Mouse (Mus musculus) adrenal gland, postnatal 4 days (tissue): ENCODE results near the gene Dpf2. TPM values are rescaled to one million over a fixed set of nuclear protein-coding genes. Genes with fewer than 3 reads are reported as not detected.

ENCODE experiments used
- total RNA-seq, 2 experiments: library from RNA; stranded (reverse); gene quantifications; 2 replicates each; pipeline ENCODE4 v1.2.3; 2021

The Dpf2 gene
- total RNA-seq, 2 experiments from 2014 or later: 158 to 169 TPM

Other genes with a start within 250 kb of the Dpf2 start
- 10 to 100 TPM; 85.0 to 90.1 TPM for gene Sipa1, start 249.3 kb downstream of the Dpf2 start, total RNA-seq
- 10 to 100 TPM; 56.9 to 57.4 TPM for gene Map3k11, start 224.3 kb downstream of the Dpf2 start, total RNA-seq
- 100 to 1,000 TPM; 117 to 123 TPM for gene Pcnx3, start 224.1 kb downstream of the Dpf2 start, total RNA-seq
- gene Kcnk7, start 208.6 kb downstream of the Dpf2 start, total RNA-seq: not detected
- gene Ehbp1l1, start 186.7 kb downstream of the Dpf2 start, total RNA-seq: 10 to 100 TPM; 34.9 to 35.6 TPM
- 10 to 100 TPM; 63.5 to 67.5 TPM for gene Fam89b, start 183.4 kb downstream of the Dpf2 start, total RNA-seq
- gene Ltbp3, start 172.1 kb downstream of the Dpf2 start, total RNA-seq: 100 to 1,000 TPM; 277 to 287 TPM
- 100 to 1,000 TPM; 105 to 110 TPM for gene Scyl1, start 141.6 kb downstream of the Dpf2 start, total RNA-seq
- gene Frmd8, start 37.7 kb downstream of the Dpf2 start, total RNA-seq: 10 to 100 TPM; 42.4 to 45.9 TPM
- 10 to 100 TPM; 25.9 to 26.3 TPM for gene Slc25a45, start 35.2 kb downstream of the Dpf2 start, total RNA-seq
- 1 to 10 TPM; 3.1 TPM for gene Tigd3, start 18.9 kb downstream of the Dpf2 start, total RNA-seq
- gene Cdc42ep2, start 11.8 kb upstream of the Dpf2 start, total RNA-seq: 10 to 100 TPM; 11.4 TPM
- gene Pola2, start 51.2 kb upstream of the Dpf2 start, total RNA-seq: 10 to 100 TPM; 35.0 to 37.9 TPM
- not detected for gene Slc22a20, start 73.1 kb upstream of the Dpf2 start, total RNA-seq
- 10 to 100 TPM; 28.5 to 43.9 TPM for gene Capn1, start 102.9 kb upstream of the Dpf2 start, total RNA-seq
- gene Syvn1, start 133.6 kb upstream of the Dpf2 start, total RNA-seq: 10 to 100 TPM; 45.8 to 48.1 TPM
- 10 to 100 TPM; 55.6 to 63.5 TPM for gene Mrpl49, start 144.8 kb upstream of the Dpf2 start, total RNA-seq
- 1,000 to 10,000 TPM; 1,446 to 1,549 TPM for gene Fau, start 144.8 kb upstream of the Dpf2 start, total RNA-seq
- 10 to 100 TPM; 28.0 to 31.0 TPM for gene Znhit2, start 148.2 kb upstream of the Dpf2 start, total RNA-seq
- 10 to 100 TPM; 17.0 to 25.1 TPM for gene Tm7sf2, start 155.4 kb upstream of the Dpf2 start, total RNA-seq
- 10 to 100 TPM; 80.2 to 83.4 TPM for gene Vps51, start 164.2 kb upstream of the Dpf2 start, total RNA-seq
- gene Tmem262, start 167.0 kb upstream of the Dpf2 start, total RNA-seq: not detected
- gene Gm28374, start 169.2 kb upstream of the Dpf2 start, total RNA-seq: under 1 TPM in 1 of 2 experiments, not detected in 1; 0.95 TPM
- 10 to 100 TPM; 49.6 to 52.9 TPM for gene Zfpl1, start 171.9 kb upstream of the Dpf2 start, total RNA-seq
- 10 to 100 TPM; 12.4 to 13.7 TPM for gene Cdca5, start 172.0 kb upstream of the Dpf2 start, total RNA-seq
- under 1 TPM; 0.62 to 0.98 TPM for gene AC131692.1, start 181.4 kb upstream of the Dpf2 start, total RNA-seq
- 1 to 10 TPM in 1 of 2 experiments, under 1 TPM in 1; 0.73 to 1.1 TPM for gene Naaladl1, start 192.8 kb upstream of the Dpf2 start, total RNA-seq
- gene Sac3d1, start 205.6 kb upstream of the Dpf2 start, total RNA-seq: 10 to 100 TPM; 18.6 TPM
- gene Snx15, start 215.3 kb upstream of the Dpf2 start, total RNA-seq: 10 to 100 TPM; 27.1 to 27.7 TPM
- 1 to 10 TPM in 1 of 2 experiments, under 1 TPM in 1; 0.81 to 2.0 TPM for gene Batf2, start 228.0 kb upstream of the Dpf2 start, total RNA-seq
- 10 to 100 TPM; 64.2 to 65.1 TPM for gene Arl2, start 228.5 kb upstream of the Dpf2 start, total RNA-seq